In genomic region chr7:109082269-109083112, GRCm38 (mm10) we compare ENCODE assay signal across 8 mouse cellular contexts. TPM values are rescaled to one million over a fixed set of nuclear protein-coding genes. Genes with fewer than 3 reads are reported as not detected.
A peak's percentile ranks its signal among the peaks of the same experiment; 100 is the strongest.
DNase-seq lines count a peak whose midpoint lies in the region; ATAC-seq and TF ChIP-seq lines count a peak whose summit lies in the region.

No protein-coding gene starts in this region.

- 17% methylated on average over 12 of the region's 12 CpGs for WGBS in forebrain, embryonic 11.5 days
- 18% methylated on average over 12 of the region's 12 CpGs for WGBS in hindbrain, postnatal 0 days
- 20% methylated on average over 12 of the region's 12 CpGs for WGBS in liver, postnatal 0 days (ENCODE audit: insufficient replicate concordance)

- TF ChIP-seq CTCF in ES-Bruce4 (IDR thresholded peaks at IDR 0.05; ENCODE audit: low read depth, low read length) = no peak
- no peak for TF ChIP-seq CTCF in hindbrain, postnatal 0 days (IDR thresholded peaks at IDR 0.05; ENCODE audit: low read depth)
- TF ChIP-seq CTCF in liver, postnatal 0 days (IDR thresholded peaks at IDR 0.05; ENCODE audit: low read depth) = no peak

- no peak for TF ChIP-seq POLR2A in ES-Bruce4 (IDR thresholded peaks at IDR 0.05; ENCODE audit: insufficient read depth, low read length)

- no peaks in the 10 kb centered on the region for H3K9me3 ChIP-seq in ES-Bruce4 (replicated peaks; ENCODE audit: control insufficient read depth, insufficient read depth, low read length, poor library complexity, severe bottlenecking)
- no peaks in the 10 kb centered on the region for H3K9me3 ChIP-seq in forebrain, embryonic 11.5 days (ENCODE audit: control insufficient read depth, low read length)
- H3K9me3 ChIP-seq in hindbrain, postnatal 0 days (ENCODE audit: low read length) = no peaks in the 10 kb centered on the region
- H3K9me3 ChIP-seq in liver, postnatal 0 days (ENCODE audit: low read length) = no peaks in the 10 kb centered on the region

- peak overlapping the region; percentile 70 for H3K4me2 ChIP-seq in forebrain, embryonic 11.5 days (ENCODE audit: low read depth, low read length, severe bottlenecking)
- H3K4me2 ChIP-seq in hindbrain, postnatal 0 days (ENCODE audit: low read depth, low read length) = peak overlapping the region; percentile 61
- H3K4me2 ChIP-seq in liver, postnatal 0 days (ENCODE audit: low read depth, low read length) = peak overlapping the region; percentile 68

- peak overlapping the region; percentile 56 for H3K4me3 ChIP-seq in ES-Bruce4 (ENCODE audit: low read depth, low read length)
- H3K4me3 ChIP-seq in forebrain, embryonic 11.5 days (ENCODE audit: low read depth, low read length) = peak overlapping the region; percentile 69
- peak overlapping the region; percentile 77 for H3K4me3 ChIP-seq in hindbrain, postnatal 0 days (ENCODE audit: low read length)
- H3K4me3 ChIP-seq in liver, postnatal 0 days (ENCODE audit: low read depth, low read length) = peak overlapping the region; percentile 40

- DNase-seq in adrenal gland, adult (ENCODE audit: inconsistent age in 2 of 2, low spot score in 1 of 2) = peak; percentile 86 to 94
- peak; percentile 56 for DNase-seq in forebrain, embryonic 11.5 days (ENCODE audit: low spot score)
- DNase-seq in hindbrain, postnatal 0 days (ENCODE audit: low spot score) = peak; percentile 20
- DNase-seq in liver, postnatal 0 days = peak; percentile 24
- DNase-seq in retina, embryonic 14.5 days (ENCODE audit: low spot score) = peak; percentile 67
- DNase-seq in cerebellum, adult 9-11 months = no peak
- no peak for DNase-seq in left cerebral cortex, adult 9 months (ENCODE audit: low spot score in 2 of 2)

- no peak overlapping the region for H3K27ac ChIP-seq in ES-Bruce4 (ENCODE audit: insufficient read depth, low read length)
- no peak overlapping the region for H3K27ac ChIP-seq in forebrain, embryonic 11.5 days (ENCODE audit: low read depth, low read length)
- peak overlapping the region; percentile 71 for H3K27ac ChIP-seq in hindbrain, postnatal 0 days
- H3K27ac ChIP-seq in liver, postnatal 0 days (ENCODE audit: low read depth) = no peak overlapping the region

- H3K9ac ChIP-seq in ES-Bruce4 (ENCODE audit: low read depth, poor library complexity, severe bottlenecking) = peak overlapping the region; percentile 47
- H3K9ac ChIP-seq in forebrain, embryonic 11.5 days (ENCODE audit: low read length) = peak overlapping the region; percentile 77
- peak overlapping the region; percentile 76 for H3K9ac ChIP-seq in hindbrain, postnatal 0 days (replicated peaks; ENCODE audit: low read length)
- no peak overlapping the region for H3K9ac ChIP-seq in liver, postnatal 0 days (replicated peaks)

- no peaks in the 10 kb centered on the region for H3K4me1 ChIP-seq in ES-Bruce4 (ENCODE audit: control insufficient read depth, insufficient read depth, low read length)
- no peaks in the 10 kb centered on the region for H3K4me1 ChIP-seq in forebrain, embryonic 11.5 days (replicated peaks; ENCODE audit: control insufficient read depth, insufficient read depth, low read length)
- H3K4me1 ChIP-seq in hindbrain, postnatal 0 days (ENCODE audit: insufficient read depth, low read length) = peaks cover 8% of the 10 kb centered on the region
- peaks cover 6% of the 10 kb centered on the region for H3K4me1 ChIP-seq in liver, postnatal 0 days (ENCODE audit: insufficient read depth)

- TF ChIP-seq EP300 in ES-Bruce4 (IDR thresholded peaks at IDR 0.05; ENCODE audit: insufficient read depth, low read depth, low read length) = no peak
- TF ChIP-seq EP300 in liver, postnatal 0 days (IDR thresholded peaks at IDR 0.05; ENCODE audit: low read depth) = no peak

- no peaks in the 10 kb centered on the region for H3K27me3 ChIP-seq in ES-Bruce4 (ENCODE audit: control insufficient read depth, insufficient read depth, low read length, poor library complexity, severe bottlenecking)
- H3K27me3 ChIP-seq in forebrain, embryonic 11.5 days (ENCODE audit: control insufficient read depth, insufficient read depth, low read length) = no peaks in the 10 kb centered on the region
- no peaks in the 10 kb centered on the region for H3K27me3 ChIP-seq in hindbrain, postnatal 0 days (ENCODE audit: insufficient read depth, low read length)
- peaks cover 20% of the 10 kb centered on the region for H3K27me3 ChIP-seq in liver, postnatal 0 days (ENCODE audit: insufficient read depth, low read length)

- no peak for ATAC-seq in forebrain, embryonic 11.5 days (replicated peaks; ENCODE audit: low FRiP score)
- peak; percentile 44; the same call in 1 of the 2 replicates for ATAC-seq in hindbrain, postnatal 0 days
- no peak for ATAC-seq in liver, postnatal 0 days

- no peaks in the 10 kb centered on the region for H3K36me3 ChIP-seq in ES-Bruce4 (ENCODE audit: control insufficient read depth, insufficient read depth, low read length, poor library complexity, severe bottlenecking)
- H3K36me3 ChIP-seq in forebrain, embryonic 11.5 days (ENCODE audit: control insufficient read depth, insufficient read depth, low read length) = no peaks in the 10 kb centered on the region
- H3K36me3 ChIP-seq in hindbrain, postnatal 0 days (ENCODE audit: insufficient read depth, low read length) = no peaks in the 10 kb centered on the region
- H3K36me3 ChIP-seq in liver, postnatal 0 days (replicated peaks; ENCODE audit: insufficient read depth, low read length) = no peaks in the 10 kb centered on the region

RNA-seq across cellular contexts. Expression of gene Ric3, which starts 0.6 kb away (rescaled TPM):
- 2.7 and 5.4 TPM in 2 replicates for polyA plus RNA-seq in ES-Bruce4 (2011; ENCODE audit: insufficient read depth, insufficient read length, low read depth, missing spikeins)
- polyA plus RNA-seq in forebrain, embryonic 11.5 days (2014; fragmentation: Nextera tagmentation; extraction: Ambion mirVana) = 16.1 and 18.2 TPM in 2 replicates
- 33.8 and 41.9 TPM in 2 replicates for total RNA-seq in hindbrain, postnatal 0 days (2014; rRNA removed)
- 40.0 and 41.0 TPM in 2 replicates for polyA plus RNA-seq in hindbrain, postnatal 0 days (2015; fragmentation: Nextera tagmentation; extraction: Ambion mirVana)
- polyA plus RNA-seq in liver, postnatal 0 days (2015; fragmentation: Nextera tagmentation; extraction: Ambion mirVana) = 0.33 and 0.36 TPM in 2 replicates

Comparison
In these comparisons a context has a peak if more than half of its experiments do, and no peak if none do; other contexts are left out.
1. DNase-seq: peak in adrenal gland, adult (2 of 2), forebrain, embryonic 11.5 days (single experiment), hindbrain, postnatal 0 days (single experiment), liver, postnatal 0 days (single experiment) and retina, embryonic 14.5 days (single experiment); none in cerebellum, adult 9-11 months (single experiment) and left cerebral cortex, adult 9 months (0 of 2).
2. Peak in every context shown above with its lines, with median percentiles within 50 percentile points of each other: H3K4me3 ChIP-seq and H3K4me2 ChIP-seq.